Mouse (Mus musculus): ENCODE measurements around the gene Eif4b. TPM values are rescaled to one million over a fixed set of nuclear protein-coding genes. Genes with fewer than 3 reads are reported as not detected.

Eif4b gene
- polyA plus RNA-seq, 1 experiment from 2014 or later = 107 TPM

DNA sequence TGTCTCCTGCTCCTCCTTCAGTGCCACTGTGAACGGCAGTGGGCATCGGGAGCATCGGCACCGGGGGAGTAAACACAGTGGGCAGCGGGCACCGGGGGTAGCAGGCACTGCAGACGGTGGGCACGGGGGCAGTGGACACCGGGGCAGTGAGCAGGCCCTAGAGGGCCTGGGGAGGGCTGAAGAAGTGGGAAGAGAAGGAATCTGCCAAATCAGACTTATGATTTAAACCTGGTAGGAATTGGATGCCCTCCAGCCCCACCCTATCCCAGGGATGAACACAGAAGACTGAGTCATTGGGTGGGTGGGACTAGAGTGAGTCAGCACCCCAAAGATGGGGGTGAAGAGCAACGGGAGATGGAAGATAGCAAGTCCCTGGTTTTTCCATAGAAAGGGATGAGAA is 71.8 kb downstream of the Eif4b start:
- WGBS = 83% methylated on average over 10 of the region's 10 CpGs
- Histone ChIP-seq H3K9me3 (replicated peaks) (no peaks in the 10 kb centered on the region), H3K4me2 (replicated peaks) (no peak overlapping the region), H3K27ac (replicated peaks) (no peak overlapping the region), H3K36me3 (no peaks in the 10 kb centered on the region), H3K4me1 (peaks cover 37% of the 10 kb centered on the region), H3K4me3 (replicated peaks) (no peak overlapping the region), H3K9ac (no peak overlapping the region), H3K27me3 (peaks cover 21% of the 10 kb centered on the region)
- ATAC-seq (ENCODE audit: insufficient number of reproducible peaks, low FRiP score, low TSS enrichment, low read depth) = no peak

DNA sequence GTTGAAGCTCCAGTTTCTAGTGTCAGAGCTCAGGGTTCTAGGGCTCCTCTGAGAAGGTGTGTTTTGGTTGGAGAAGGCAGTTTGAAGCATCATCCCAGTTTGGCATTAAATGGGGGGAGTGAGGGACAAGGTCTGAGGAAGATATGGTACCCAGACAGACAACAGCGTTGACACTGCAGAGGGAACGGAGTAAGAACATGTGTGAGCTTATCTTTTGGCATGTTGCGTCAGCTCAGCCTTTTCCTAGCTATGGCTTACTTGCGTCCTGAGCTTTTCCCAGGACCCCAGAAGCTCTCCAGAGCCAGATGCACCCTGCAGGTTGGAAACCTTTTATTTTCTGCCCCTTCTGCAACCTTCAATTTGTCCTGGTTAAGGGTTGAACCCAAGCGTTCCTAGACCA is 72.5 kb downstream of the Eif4b start:
- H3K9me3 ChIP-seq (replicated peaks) = no peaks in the 10 kb centered on the region
- H3K4me1 ChIP-seq = peaks cover 37% of the 10 kb centered on the region
- H3K27ac ChIP-seq (replicated peaks) = no peak overlapping the region
- H3K36me3 ChIP-seq = no peaks in the 10 kb centered on the region
- H3K4me2 ChIP-seq (replicated peaks) = no peak overlapping the region
- H3K4me3 ChIP-seq (replicated peaks) = no peak overlapping the region
- peaks cover 21% of the 10 kb centered on the region for H3K27me3 ChIP-seq
- no peak for ATAC-seq (ENCODE audit: insufficient number of reproducible peaks, low FRiP score, low TSS enrichment, low read depth)
- H3K9ac ChIP-seq = no peak overlapping the region
- 81% methylated on average over 5 of the region's 5 CpGs for WGBS

Other genes starting within 250 kb of the Eif4b start
- 757 and 778 TPM in 2 replicates for gene Krt1, start 223.0 kb upstream of the Eif4b start, polyA plus RNA-seq (2015; fragmentation: Nextera tagmentation; extraction: Ambion mirVana)
- 67.0 and 80.2 TPM in 2 replicates for gene Krt77, start 204.1 kb upstream of the Eif4b start, polyA plus RNA-seq (2015; fragmentation: Nextera tagmentation; extraction: Ambion mirVana)
- 0.63 and 2.2 TPM in 2 replicates for gene Krt76, start 180.9 kb upstream of the Eif4b start, polyA plus RNA-seq (2015; fragmentation: Nextera tagmentation; extraction: Ambion mirVana)
- 212 and 217 TPM in 2 replicates for gene Krt4, start 149.0 kb upstream of the Eif4b start, polyA plus RNA-seq (2015; fragmentation: Nextera tagmentation; extraction: Ambion mirVana)
- 67.2 and 70.6 TPM in 2 replicates for gene Krt79, start 133.4 kb upstream of the Eif4b start, polyA plus RNA-seq (2015; fragmentation: Nextera tagmentation; extraction: Ambion mirVana)
- 11.5 and 14.1 TPM in 2 replicates for gene Krt78, start 119.5 kb upstream of the Eif4b start, polyA plus RNA-seq (2015; fragmentation: Nextera tagmentation; extraction: Ambion mirVana)
- gene Krt8, start 69.3 kb upstream of the Eif4b start, polyA plus RNA-seq (2015; fragmentation: Nextera tagmentation; extraction: Ambion mirVana) = 131 and 181 TPM in 2 replicates
- 87.8 and 119 TPM in 2 replicates for gene Krt18, start 45.6 kb upstream of the Eif4b start, polyA plus RNA-seq (2015; fragmentation: Nextera tagmentation; extraction: Ambion mirVana)
- 45.5 and 57.2 TPM in 2 replicates for gene Tns2, start 26.6 kb downstream of the Eif4b start, polyA plus RNA-seq (2015; fragmentation: Nextera tagmentation; extraction: Ambion mirVana)
- 27.4 and 31.7 TPM in 2 replicates for gene Spryd3, start 62.5 kb downstream of the Eif4b start, polyA plus RNA-seq (2015; fragmentation: Nextera tagmentation; extraction: Ambion mirVana)
- 8.3 and 8.8 TPM in 2 replicates for gene Igfbp6, start 70.6 kb downstream of the Eif4b start, polyA plus RNA-seq (2015; fragmentation: Nextera tagmentation; extraction: Ambion mirVana)
- gene Soat2, start 76.8 kb downstream of the Eif4b start, polyA plus RNA-seq (2015; fragmentation: Nextera tagmentation; extraction: Ambion mirVana) = 0.21 and 0.41 TPM in 2 replicates
- gene Zfp740, start 129.5 kb downstream of the Eif4b start, polyA plus RNA-seq (2015; fragmentation: Nextera tagmentation; extraction: Ambion mirVana) = 61.5 and 62.7 TPM in 2 replicates
- 99.1 and 106 TPM in 2 replicates for gene Csad, start 131.0 kb downstream of the Eif4b start, polyA plus RNA-seq (2015; fragmentation: Nextera tagmentation; extraction: Ambion mirVana)
- 5.8 and 6.8 TPM in 2 replicates for gene Itgb7, start 158.2 kb downstream of the Eif4b start, polyA plus RNA-seq (2015; fragmentation: Nextera tagmentation; extraction: Ambion mirVana)
- 112 and 123 TPM in 2 replicates for gene Rarg, start 183.7 kb downstream of the Eif4b start, polyA plus RNA-seq (2015; fragmentation: Nextera tagmentation; extraction: Ambion mirVana)
- gene Gm9918, start 196.8 kb downstream of the Eif4b start, polyA plus RNA-seq (2015; fragmentation: Nextera tagmentation; extraction: Ambion mirVana) = 1.6 and 1.7 TPM in 2 replicates
- gene Mfsd5, start 205.7 kb downstream of the Eif4b start, polyA plus RNA-seq (2015; fragmentation: Nextera tagmentation; extraction: Ambion mirVana) = 84.0 and 88.6 TPM in 2 replicates
- 20.2 and 24.5 TPM in 2 replicates for gene Espl1, start 222.5 kb downstream of the Eif4b start, polyA plus RNA-seq (2015; fragmentation: Nextera tagmentation; extraction: Ambion mirVana)